Mouse (Mus musculus) small intestine, adult 2 months (tissue): ENCODE results near the gene Syt6.

Experiments
- CTCF ChIP-seq: fragments of 200-500 bp; IDR thresholded peaks from 2 replicates; pipeline ENCODE4 v1.5.1; 2012; ENCODE audit warnings: low read depth, mild to moderate bottlenecking, control low read depth, inconsistent platforms, low read length, moderate library complexity, mixed read lengths; ENCODE audit not compliant: insufficient replicate concordance, insufficient read length; ENCODE audit errors: extremely low read depth
- POLR2A ChIP-seq: fragments of 200-500 bp; IDR thresholded peaks from 2 replicates; pipeline ENCODE4 v1.6.1; 2012; ENCODE audit warnings: low read depth, mild to moderate bottlenecking, control low read depth, inconsistent platforms, low read length, moderate library complexity

DNA sequence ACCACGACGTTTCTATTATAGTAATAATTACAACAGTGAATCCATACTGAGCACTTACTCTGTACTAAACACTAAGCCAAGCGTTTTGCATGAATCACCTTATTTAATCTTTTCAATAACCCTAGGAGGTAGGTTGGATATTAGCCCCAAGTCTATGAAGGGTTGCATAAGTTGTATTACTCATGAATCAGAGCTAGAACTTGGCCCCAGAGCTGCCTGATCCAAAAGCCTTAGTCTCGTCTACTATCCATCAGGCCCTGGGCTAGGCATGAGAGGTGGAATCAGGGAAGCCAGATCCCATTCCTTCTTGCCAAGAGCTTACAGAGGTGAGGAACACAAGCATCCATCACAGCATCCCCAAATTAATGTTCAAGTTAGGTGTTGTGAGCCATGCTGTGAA, 40.6 kb downstream of the Syt6 start:
- no peak for TF ChIP-seq CTCF
- TF ChIP-seq POLR2A = no peak
